9 mouse cellular contexts compared by ENCODE assay signal in the genomic region with DNA sequence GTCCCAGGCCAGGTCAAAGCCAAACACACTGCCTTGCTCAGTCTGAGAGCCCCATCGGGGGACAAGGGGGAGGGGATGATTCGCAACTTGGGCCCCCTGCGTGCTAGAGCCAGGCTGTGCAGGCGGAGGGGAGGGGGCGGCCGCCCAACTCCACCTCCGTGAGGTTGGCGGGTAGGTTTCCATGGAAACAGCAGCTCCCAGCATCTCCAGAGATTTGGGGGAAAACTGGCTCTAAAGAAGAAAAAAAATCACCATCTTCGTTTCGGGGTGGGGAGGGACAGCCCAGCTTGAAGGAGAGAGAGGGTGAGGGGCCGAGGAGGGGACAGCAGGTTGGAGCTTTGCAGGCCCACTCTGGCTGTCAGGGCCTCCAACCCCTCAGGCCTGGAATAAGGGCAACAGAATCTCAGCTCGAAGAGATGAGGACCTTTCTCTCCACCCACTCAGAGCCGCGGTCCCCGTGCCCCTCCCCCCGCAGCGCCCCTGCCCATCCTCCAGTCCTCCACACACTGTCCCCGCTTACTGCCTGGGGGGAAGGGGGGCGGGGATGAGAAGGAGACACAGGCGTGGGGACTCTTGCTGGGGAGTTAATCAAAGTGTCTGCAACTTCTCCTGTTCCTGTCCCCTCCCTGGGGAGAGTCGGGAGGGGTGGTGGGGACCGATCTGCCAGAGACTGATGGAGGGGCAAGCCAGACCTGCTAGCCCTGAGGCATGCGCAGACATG.
DNase-seq lines count a peak whose midpoint lies in the region; ATAC-seq lines count a peak whose summit lies in the region.
"Had no signal": no experiment of that assay in that cellular context is flagged by ENCODE, and none has a peak within 500 bp of the region (broad histone marks: within the 10 kb centered on the region; RNA-seq: fewer than 3 reads in every experiment).

No protein-coding gene starts in this region.

- no peak overlapping the region; the same call in 1 of the 2 replicates for H3K27ac ChIP-seq in embryonic facial prominence, embryonic 14.5 days (replicated peaks; ENCODE audit: low read depth, low read length)
- H3K27ac ChIP-seq: liver, embryonic 14.5 days had no signal

- H3K4me1 ChIP-seq in embryonic facial prominence, embryonic 14.5 days (ENCODE audit: control insufficient read depth, insufficient read depth, low read length), result peaks cover 11% of the 10 kb centered on the region; the same call in 1 of the 2 replicates

- 6% methylated on average over 21 of the region's 23 CpGs for WGBS in embryonic facial prominence, embryonic 14.5 days

- H3K27me3 ChIP-seq in embryonic facial prominence, embryonic 14.5 days (replicated peaks; ENCODE audit: control insufficient read depth, insufficient read depth, low read length), result no peaks in the 10 kb centered on the region

- H3K36me3 ChIP-seq in embryonic facial prominence, embryonic 14.5 days (ENCODE audit: control insufficient read depth, insufficient read depth, low read length), result no peaks in the 10 kb centered on the region

- peak overlapping the region; percentile 55 for H3K4me2 ChIP-seq in embryonic facial prominence, embryonic 14.5 days (ENCODE audit: low read depth, low read length)

- peak overlapping the region; percentile 26 for H3K4me3 ChIP-seq in embryonic facial prominence, embryonic 14.5 days (ENCODE audit: low read depth, low read length)

- intact Hi-C loops in left cerebral cortex, postnatal 14 days (cut with DNase I), result no loop called here
- intact Hi-C loops in left cerebral cortex, postnatal 4 days (cut with DNase I), result no loop called here
- intact Hi-C loops in gastrocnemius, postnatal 36 days (cut with DNase I), result loop anchor here (5.0 kb wide), 1 partner anchor 57 kb away; no protein-coding TSS in a partner anchor
- intact Hi-C loops in heart, postnatal 25 days (cut with DNase I), result loop anchor here (5.0 kb wide), 1 partner anchor 62 kb away; no protein-coding TSS in a partner anchor

- peak; percentile 49 to 53 for DNase-seq in left cerebral cortex, postnatal 14 days (ENCODE audit: low spot score in 2 of 2)
- no peak for DNase-seq in left cerebral cortex, adult 9 months (ENCODE audit: low spot score in 2 of 2)
- peak; percentile 56 for DNase-seq in embryonic facial prominence, embryonic 14.5 days (ENCODE audit: low spot score)
- DNase-seq in left cerebral cortex, postnatal 4 days, result peak; percentile 67
- DNase-seq in right cerebral cortex, postnatal 4 days, result peak; percentile 72
- no peak for DNase-seq in gastrocnemius, postnatal 36 days
- DNase-seq in heart, postnatal 25 days (ENCODE audit: low spot score), result no peak

- peak; percentile 80 for ATAC-seq in embryonic facial prominence, embryonic 14.5 days (ENCODE audit: low read depth)
- no peak for ATAC-seq in activated CD4-positive, CD25-positive, alpha-beta regulatory T cell, adult 4 months

- no peaks in the 10 kb centered on the region for H3K9me3 ChIP-seq in embryonic facial prominence, embryonic 14.5 days (ENCODE audit: control insufficient read depth, low read length)

- peak overlapping the region; percentile 51 for H3K9ac ChIP-seq in embryonic facial prominence, embryonic 14.5 days (ENCODE audit: low read depth, low read length)
- H3K9ac ChIP-seq: liver, embryonic 14.5 days had no signal

Comparison
In these comparisons a context has a peak if more than half of its experiments do, and no peak if none do; other contexts are left out.
1. DNase-seq: peak in left cerebral cortex, postnatal 14 days (2 of 2), embryonic facial prominence, embryonic 14.5 days (single experiment), left cerebral cortex, postnatal 4 days (single experiment) and right cerebral cortex, postnatal 4 days (single experiment); none in left cerebral cortex, adult 9 months (0 of 2), gastrocnemius, postnatal 36 days (0 of 2) and heart, postnatal 25 days (single experiment).
2. intact Hi-C loops: an anchor here in gastrocnemius, postnatal 36 days (5.0 kb wide) and heart, postnatal 25 days (5.0 kb wide); none called in left cerebral cortex, postnatal 14 days and left cerebral cortex, postnatal 4 days.